Mouse (Mus musculus) heart, embryonic 13.5 days (tissue): Measurements from ENCODE around the gene Mfsd4b1. TPM values are rescaled to one million over a fixed set of nuclear protein-coding genes. Genes with fewer than 3 reads are reported as not detected.
A peak's percentile ranks its signal among the peaks of the same experiment; 100 is the strongest.

Experiments
- ATAC-seq: fragments of 200-750 bp; cut with Nextera tagmentation; 2 replicates; pipeline ENCODE4 v1.8.0; 2017; ENCODE audit warnings: moderate TSS enrichment; ENCODE audit not compliant: insufficient number of reproducible peaks, low FRiP score, low TSS enrichment; ENCODE audit errors: extremely low read depth
- H3K27ac ChIP-seq: fragments of 300-500 bp; sonication (generic); replicated peaks from 2 replicates; pipeline ENCODE4 v1.5.1; 2015; ENCODE audit warnings: moderate library complexity, mild to moderate bottlenecking, inconsistent platforms
- H3K27me3 ChIP-seq: fragments of 300-500 bp; sonication (generic); replicated peaks from 2 replicates; pipeline ENCODE4 v1.6.1; 2015; ENCODE audit warnings: mild to moderate bottlenecking, inconsistent platforms
- H3K36me3 ChIP-seq: fragments of 300-500 bp; sonication (generic); 2 replicates; pipeline ENCODE4 v1.6.1; 2015; ENCODE audit warnings: mild to moderate bottlenecking, inconsistent platforms
- H3K4me1 ChIP-seq: fragments of 300-500 bp; sonication (generic); 2 replicates; pipeline ENCODE4 v1.6.1; 2015; ENCODE audit warnings: inconsistent platforms
- H3K4me2 ChIP-seq: fragments of 300-500 bp; sonication (generic); 2 replicates; pipeline ENCODE4 v1.6.1; 2015; ENCODE audit warnings: inconsistent platforms, mild to moderate bottlenecking, moderate library complexity
- H3K4me3 ChIP-seq: fragments of 300-500 bp; sonication (generic); 2 replicates; pipeline ENCODE4 v1.5.1; 2015; ENCODE audit warnings: moderate library complexity, mild to moderate bottlenecking, inconsistent platforms
- H3K9ac ChIP-seq: fragments of 300-500 bp; sonication (generic); 2 replicates; pipeline ENCODE4 v1.6.1; 2015; ENCODE audit warnings: inconsistent platforms, mild to moderate bottlenecking, moderate library complexity
- H3K9me3 ChIP-seq: fragments of 300-500 bp; sonication (generic); 2 replicates; pipeline ENCODE4 v1.6.1; 2016; ENCODE audit warnings: inconsistent platforms
- WGBS: fragments of 180-500 bp; shearing (Covaris S2); methylation state at CpG from one replicate; pipeline ENCODE4 v1.1.7; 2015; ENCODE audit warnings: mixed read lengths; 5-methylcytosine and 5-hydroxymethylcytosine counted together
- polyA plus RNA-seq: library from polyadenylated mRNA; unstranded; fragments of >200 nt; fragmentation: Nextera tagmentation; extraction: Ambion mirVana; gene quantifications from 2 replicates; pipeline ENCODE4 v1.2.1, GENCODE M21; 2015

Mfsd4b1 gene
- polyA plus RNA-seq, 1 experiment from 2014 or later = 0.27 TPM

GRCm38 (mm10) chr10:39959761-39960440 lies 65.2 kb downstream of the Mfsd4b1 start, which contains the start of gene Mfsd4b3:
Mfsd4b3 (minus strand) TSS chr10:39960153.
- peak within 1 kb of the TSS; percentile 99 for H3K4me2 ChIP-seq
- peak within 1 kb of the TSS; percentile 69 for H3K4me3 ChIP-seq
- ATAC-seq = peak; percentile 86
- no peaks in the 10 kb centered on the region for H3K9me3 ChIP-seq
- no peaks in the 10 kb centered on the region for H3K36me3 ChIP-seq
- WGBS = under 1% methylated on average over 38 of the region's 38 CpGs
- peak within 1 kb of the TSS; percentile 61 for H3K27ac ChIP-seq
- peaks cover 15% of the 10 kb centered on the region for H3K4me1 ChIP-seq
- peak within 1 kb of the TSS; percentile 78 for H3K9ac ChIP-seq
- no peaks in the 10 kb centered on the region for H3K27me3 ChIP-seq

- Histone ChIP-seq H3K27me3 (no peaks in the 10 kb centered on the region), H3K9me3 (no peaks in the 10 kb centered on the region), H3K36me3 (no peaks in the 10 kb centered on the region), H3K4me1 (peaks cover 15% of the 10 kb centered on the region), H3K4me3 (no peak overlapping the region), H3K9ac (no peak overlapping the region), H3K4me2 (no peak overlapping the region), H3K27ac (no peak overlapping the region)
- ATAC-seq = no peak
- 66% methylated on average over 4 of the region's 4 CpGs for WGBS
Measured at GRCm38 (mm10) chr10:39958266-39958665, 66.8 kb downstream of the Mfsd4b1 start.

GRCm38 (mm10) chr10:39956340-39956878 lies 68.7 kb downstream of the Mfsd4b1 start:
- ATAC-seq = no peak
- H3K4me3 ChIP-seq = no peak overlapping the region
- H3K36me3 ChIP-seq = no peaks in the 10 kb centered on the region
- no peak overlapping the region for H3K27ac ChIP-seq
- H3K4me1 ChIP-seq = peaks cover 15% of the 10 kb centered on the region
- H3K27me3 ChIP-seq = no peaks in the 10 kb centered on the region
- no peak overlapping the region for H3K9ac ChIP-seq
- no peak overlapping the region for H3K4me2 ChIP-seq
- 66% methylated on average over 2 of the region's 2 CpGs for WGBS
- no peaks in the 10 kb centered on the region for H3K9me3 ChIP-seq

GRCm38 (mm10) chr10:39955163-39955562 lies 69.9 kb downstream of the Mfsd4b1 start:
- Histone ChIP-seq H3K36me3 (no peaks in the 10 kb centered on the region), H3K4me3 (no peak overlapping the region), H3K4me1 (peaks cover 12% of the 10 kb centered on the region), H3K4me2 (no peak overlapping the region), H3K27me3 (no peaks in the 10 kb centered on the region), H3K27ac (no peak overlapping the region), H3K9me3 (no peaks in the 10 kb centered on the region), H3K9ac (no peak overlapping the region)
- ATAC-seq = no peak
- 67% methylated on average over 2 of the region's 2 CpGs for WGBS

Other genes with a start within 250 kb of the Mfsd4b1 start
- gene Mfsd4b4, start 126.0 kb downstream of the Mfsd4b1 start, polyA plus RNA-seq = 3.7 and 4.0 TPM in 2 replicates
- gene Mfsd4b2, start 98.3 kb downstream of the Mfsd4b1 start, polyA plus RNA-seq = not detected in 2 replicates
- 0.64 and 0.74 TPM in 2 replicates for gene Mfsd4b3, start 65.1 kb downstream of the Mfsd4b1 start, polyA plus RNA-seq
- gene Mfsd4b5, start 38.6 kb downstream of the Mfsd4b1 start, polyA plus RNA-seq = not detected in 2 replicates
- gene Slc16a10, start 117.0 kb upstream of the Mfsd4b1 start, polyA plus RNA-seq = 14.9 and 19.6 TPM in 2 replicates
- 42.6 and 45.6 TPM in 2 replicates for gene Rpf2, start 221.8 kb upstream of the Mfsd4b1 start, polyA plus RNA-seq
- gene Gtf3c6, start 232.8 kb upstream of the Mfsd4b1 start, polyA plus RNA-seq = 73.8 and 78.4 TPM in 2 replicates